Mouse (Mus musculus) brain, embryonic 14.5 days (tissue): ENCODE results near the gene Gm9945. TPM values are rescaled to one million over a fixed set of nuclear protein-coding genes. Genes with fewer than 3 reads are reported as not detected.

ENCODE experiments used
- DNase-seq: peaks from one replicate; pipeline ENCODE4 v3.0.0-alpha.2; 2011; ENCODE audit warnings: low read depth
- CTCF ChIP-seq: fragments of 200-500 bp; IDR thresholded peaks from 2 replicates; pipeline ENCODE4 v1.5.1; 2012; ENCODE audit warnings: inconsistent platforms, mild to moderate bottlenecking, moderate library complexity, borderline replicate concordance; ENCODE audit not compliant: insufficient read depth, insufficient read length; ENCODE audit errors: extremely low read depth
- POLR2A ChIP-seq: fragments of 200-500 bp; IDR thresholded peaks from 2 replicates; pipeline ENCODE4 v1.6.1; 2012; ENCODE audit warnings: mild to moderate bottlenecking, inconsistent platforms, borderline replicate concordance; ENCODE audit not compliant: poor library complexity, insufficient read depth, insufficient read length, severe bottlenecking; ENCODE audit errors: extremely low read depth
- polyA plus RNA-seq: library from polyadenylated mRNA; depleted of rRNA; stranded (reverse); fragments of >200 nt; gene quantifications from 2 replicates; pipeline ENCODE4 v1.2.3, GENCODE M21; 2012; rRNA removed

Gene Gm9945
- polyA plus RNA-seq, result not detected in 2 replicates

GRCm38 (mm10) chr11:53479783-53480301, at the start of gene Gm9945, which contains the start of gene Sowaha:
Gene Gm9945, plus strand, starts transcription at chr11:53480166.
Gene Sowaha, minus strand, starts transcription at chr11:53480274.
- TF ChIP-seq CTCF, result no peak
- TF ChIP-seq POLR2A, result no peak
- DNase-seq, result peak; percentile 53

- TF ChIP-seq POLR2A, result no peak
- no peak for TF ChIP-seq CTCF
- no peak for DNase-seq
Observed at GRCm38 (mm10) chr11:53430300-53430669, 49.7 kb upstream of the Gm9945 start.

GRCm38 (mm10) chr11:53430670-53431346, 49.2 kb upstream of the Gm9945 start, which contains the start of the genes Uqcrq and Gdf9:
Gene Uqcrq, minus strand, starts transcription at chr11:53430831.
Gene Gdf9, plus strand, starts transcription at chr11:53431023.
- peak; percentile 100 for DNase-seq
- TF ChIP-seq CTCF (no peak), POLR2A (peak; percentile 74; the same call in 1 of the 2 replicates)

GRCm38 (mm10) chr11:53431347-53432056, 48.5 kb upstream of the Gm9945 start:
- TF ChIP-seq CTCF (no peak), POLR2A (no peak)
- DNase-seq, result no peak

- no peak for DNase-seq
- TF ChIP-seq POLR2A (no peak), CTCF (no peak)
Observed at GRCm38 (mm10) chr11:53433057-53433456, 46.9 kb upstream of the Gm9945 start.

- no peak for DNase-seq
- no peak for TF ChIP-seq POLR2A
- no peak for TF ChIP-seq CTCF
Observed at GRCm38 (mm10) chr11:53435504-53435903, 44.5 kb upstream of the Gm9945 start.

- no peak for TF ChIP-seq CTCF
- TF ChIP-seq POLR2A, result no peak
Observed at GRCm38 (mm10) chr11:53436338-53436737, 43.6 kb upstream of the Gm9945 start.

GRCm38 (mm10) chr11:53441921-53442320, 38.0 kb upstream of the Gm9945 start:
- TF ChIP-seq POLR2A (no peak), CTCF (no peak)
- no peak for DNase-seq

More at GRCm38 (mm10) chr11:53436338-53436737, 43.6 kb upstream of the Gm9945 start:
- DNase-seq, result no peak

- TF ChIP-seq CTCF (no peak), POLR2A (no peak)
- no peak for DNase-seq
Observed at GRCm38 (mm10) chr11:53443861-53444260, 36.1 kb upstream of the Gm9945 start.

- TF ChIP-seq POLR2A (no peak), CTCF (no peak)
Observed at GRCm38 (mm10) chr11:53445562-53445961, 34.4 kb upstream of the Gm9945 start.

GRCm38 (mm10) chr11:53446183-53446582, 33.8 kb upstream of the Gm9945 start:
- TF ChIP-seq CTCF (no peak), POLR2A (no peak)
- DNase-seq, result no peak

More at GRCm38 (mm10) chr11:53445562-53445961, 34.4 kb upstream of the Gm9945 start:
- no peak for DNase-seq
